Mouse (Mus musculus) right cerebral cortex, adult 18-20 months (tissue): ENCODE results near the gene Rbm12.

Experiments
- DNase-seq: peaks from one replicate; pipeline ENCODE4 v3.0.0; 2022; ENCODE audit warnings: mixed read lengths

The Rbm12 gene

DNA sequence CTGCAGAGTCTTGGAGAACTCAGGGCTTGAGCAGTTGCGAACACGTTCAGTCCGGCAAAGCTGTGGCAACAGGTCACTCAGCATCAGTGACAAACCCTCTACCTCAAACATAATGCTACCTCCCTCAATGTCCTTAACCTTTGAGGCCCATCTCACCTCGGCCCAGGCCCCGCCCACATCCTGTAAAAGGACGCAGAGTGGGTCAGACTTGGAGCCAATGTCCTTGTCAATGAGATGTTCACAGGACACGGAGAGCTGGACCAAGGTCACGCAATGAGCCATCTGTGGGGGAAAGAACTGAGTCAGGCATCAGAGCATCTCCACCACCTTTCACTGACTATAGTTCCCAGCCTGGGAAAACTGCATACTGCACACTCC, 32.6 kb downstream of the Rbm12 start:
- no peak for DNase-seq

DNA sequence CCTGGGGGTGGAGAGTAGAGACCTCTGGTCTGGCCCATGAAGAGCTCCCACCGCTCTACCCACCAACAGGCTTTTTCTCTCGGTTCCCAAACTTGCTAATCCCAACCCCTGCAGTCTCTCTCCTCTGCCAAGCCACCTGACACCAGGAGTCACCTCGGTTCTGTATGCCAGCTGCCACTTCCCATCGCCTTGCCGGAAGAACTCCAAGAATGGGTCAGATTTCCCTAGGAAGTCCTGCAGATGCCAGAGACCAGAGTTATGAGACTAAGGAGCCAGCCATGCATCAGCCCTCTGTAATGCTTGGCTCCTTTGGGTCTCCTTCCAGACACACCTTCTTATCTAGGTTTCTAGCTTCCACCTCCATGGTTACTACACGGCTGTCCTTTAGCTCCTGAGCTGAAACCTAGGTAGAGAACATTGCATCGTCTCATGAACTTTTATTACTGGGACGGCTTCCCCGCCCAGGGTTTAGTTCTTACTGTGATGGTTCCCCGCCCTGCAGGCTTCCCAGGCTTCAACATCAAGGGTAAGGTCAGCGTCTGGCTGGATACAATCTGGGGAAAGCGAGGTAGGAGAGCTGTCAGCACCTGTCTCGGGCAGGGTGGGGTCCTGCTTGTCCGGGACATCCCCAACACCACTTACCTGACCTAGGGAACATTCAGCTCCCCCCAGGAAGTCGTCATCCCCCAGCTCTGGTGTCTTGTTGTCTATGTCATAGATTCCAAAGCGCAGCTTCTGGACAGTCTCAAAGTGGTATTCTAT, 33.2 kb downstream of the Rbm12 start:
- no peak for DNase-seq

GRCm38 (mm10) chr2:156077461-156077860, 34.3 kb downstream of the Rbm12 start:
- no peak for DNase-seq

DNA sequence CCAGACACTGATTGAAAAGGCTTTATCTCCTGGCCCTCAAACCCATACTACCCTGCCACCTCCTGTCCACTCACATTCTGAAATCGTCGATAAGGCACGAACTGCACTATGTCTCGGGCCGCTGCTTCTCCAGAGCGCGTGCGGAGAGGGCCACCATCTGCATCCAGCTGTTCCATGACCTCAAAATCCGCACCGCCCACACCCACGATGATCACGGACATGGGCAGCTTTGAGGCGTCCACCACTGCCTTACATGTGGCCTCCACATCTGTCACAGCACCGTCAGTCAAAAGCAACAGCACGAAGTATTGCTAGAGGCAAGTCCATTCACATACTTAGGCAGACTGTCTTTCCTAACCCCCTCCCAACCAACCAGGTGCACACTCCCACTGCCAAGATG, 38.1 kb downstream of the Rbm12 start:
- no peak for DNase-seq

GRCm38 (mm10) chr2:156071236-156071635, 40.5 kb downstream of the Rbm12 start:
- DNase-seq: no peak

- DNase-seq: no peak
Observed at GRCm38 (mm10) chr2:156067916-156068315, 43.9 kb downstream of the Rbm12 start.

GRCm38 (mm10) chr2:156066126-156066525, 45.7 kb downstream of the Rbm12 start:
- no peak for DNase-seq

GRCm38 (mm10) chr2:156065099-156066041, 46.4 kb downstream of the Rbm12 start, which contains the start of gene Spag4:
Gene Spag4, plus strand, starts transcription at chr2:156065175.
- DNase-seq: peak; percentile 60

DNA sequence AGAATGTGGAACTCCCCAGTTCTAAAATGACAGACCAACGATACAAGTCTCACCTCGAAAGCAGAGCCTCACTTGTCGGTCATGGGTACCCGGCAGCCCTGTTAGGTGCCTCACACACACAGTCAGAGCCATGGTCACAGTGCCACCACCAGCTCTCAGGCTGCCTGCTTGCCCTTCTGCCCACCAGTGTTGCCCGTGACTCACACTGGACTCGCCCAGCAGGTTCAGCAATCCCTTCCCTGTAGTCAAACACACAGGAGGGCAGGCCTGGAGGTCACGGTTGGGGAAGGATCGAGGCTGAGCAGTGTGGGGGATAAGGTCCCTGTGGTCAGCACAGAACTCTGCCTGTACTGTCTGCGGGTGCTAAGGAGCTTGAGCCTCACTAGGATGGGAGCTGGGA, 59.0 kb downstream of the Rbm12 start, which contains the start of gene Fer1l4:
Gene Fer1l4, minus strand, starts transcription at position 132 of the 400 bp plus-strand sequence.
- no peak for DNase-seq

GRCm38 (mm10) chr2:156047929-156048328, 63.8 kb downstream of the Rbm12 start:
- no peak for DNase-seq

DNA sequence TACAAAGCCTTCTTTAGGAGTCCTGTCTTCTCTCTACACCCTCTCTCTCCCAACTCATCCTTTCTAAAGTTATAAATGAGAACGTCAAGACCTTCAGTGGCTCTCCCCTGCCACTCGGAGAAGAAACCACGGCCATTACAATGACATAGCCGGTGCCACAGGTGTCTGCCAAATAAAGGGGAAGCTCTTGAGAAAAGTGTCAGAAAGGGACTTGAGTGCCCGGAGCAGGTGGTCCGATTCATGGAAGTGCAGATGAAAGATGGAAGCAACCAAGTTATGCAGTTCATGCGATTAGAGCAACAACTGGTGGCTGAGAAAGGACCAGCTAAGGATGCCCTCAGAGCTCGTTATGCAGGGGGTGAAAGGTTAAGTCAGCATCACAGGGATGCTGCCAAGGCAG, 68.9 kb downstream of the Rbm12 start:
- DNase-seq: no peak
